Mouse (Mus musculus) regulatory T cell (primary cell): ENCODE measurements at regions not wholly inside any gene's neighbourhood (a gene's known extent, or its start where the extent isn't known, plus 50 kb on each side); places are given as distances from the start of the nearest gene placed in this dataset.

Experiments used
- in situ Hi-C: fragments of 300-600 bp; cut with MboI, MseI; formaldehyde crosslinking; loops from one replicate; pipeline ENCODE4 v1.15.1; 2025; ENCODE audit warnings: high pct_unique_total_duplicates

DNA sequence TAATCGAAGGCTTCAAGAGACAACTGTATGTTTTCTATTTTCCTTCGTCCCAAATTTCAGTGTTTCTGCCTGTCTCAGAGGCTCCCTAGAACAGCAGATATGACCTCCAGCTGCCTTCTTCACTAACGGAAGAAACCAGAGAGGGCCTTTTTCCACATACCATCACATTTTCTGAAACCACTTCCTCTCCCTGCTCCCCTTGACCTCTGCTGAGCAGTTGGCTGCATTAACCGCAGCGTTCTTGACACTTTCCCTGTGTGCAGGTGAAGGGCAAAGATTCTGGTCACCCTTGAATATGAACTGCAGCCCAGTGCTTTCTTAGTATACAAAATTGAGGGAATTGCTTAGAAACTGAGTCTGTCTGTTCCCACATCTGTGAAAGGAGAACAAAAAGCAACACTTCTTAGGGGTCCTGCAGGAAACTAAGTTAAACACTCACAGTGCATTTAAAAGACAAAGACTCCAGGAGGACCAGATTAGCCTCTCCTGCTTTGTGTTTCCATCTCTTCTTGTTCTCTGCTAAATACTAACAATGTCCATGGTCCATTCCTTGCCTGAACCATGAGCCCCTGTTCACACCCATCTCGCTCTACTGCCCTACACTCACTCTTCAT, 98.4 kb downstream of the Akap11 start:
- in situ Hi-C loops = loop anchor here (5.0 kb wide), 1 partner anchor 126 kb away; no protein-coding TSS in a partner anchor

DNA sequence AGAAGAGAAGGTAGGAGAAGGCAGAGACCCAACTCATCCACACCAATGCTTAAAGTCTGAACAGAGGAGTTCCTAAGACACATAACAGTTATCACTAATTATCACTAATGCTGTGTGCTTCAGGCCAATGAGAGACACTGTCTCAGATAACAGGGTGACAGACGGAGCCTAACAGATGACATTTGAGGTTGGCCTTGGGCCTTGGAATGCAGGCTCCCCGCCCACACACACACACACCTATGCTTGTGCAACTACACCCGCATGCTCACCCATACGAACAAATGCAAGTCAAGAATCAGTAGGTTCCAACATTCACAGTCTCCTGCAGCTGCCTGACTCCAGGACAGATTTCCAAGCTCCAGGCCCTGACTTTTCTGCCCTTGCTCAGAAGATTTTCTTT, 100.0 kb downstream of the Akap11 start:
- in situ Hi-C loops = loop anchor here (5.0 kb wide), 1 partner anchor 124 kb away; no protein-coding TSS in a partner anchor

DNA sequence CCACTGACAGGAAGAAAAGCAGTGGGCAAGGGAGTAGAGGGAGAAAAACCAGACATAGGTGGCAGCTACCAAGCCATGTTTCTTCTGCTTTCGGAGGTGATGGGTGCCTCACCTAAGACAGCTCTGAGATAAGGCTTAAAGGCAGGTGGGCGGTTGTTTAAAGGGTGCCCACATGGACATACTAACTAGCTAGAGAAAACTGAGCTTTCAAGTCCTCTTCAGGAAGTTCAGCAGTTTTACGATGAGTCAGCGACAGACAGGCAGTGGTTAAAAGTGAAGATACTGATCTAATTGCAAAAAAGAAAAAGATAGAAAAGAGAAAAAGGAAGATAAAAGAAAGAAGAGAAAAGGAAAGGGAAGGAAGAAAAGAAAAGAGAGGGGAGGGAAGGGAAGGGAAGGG, 100.6 kb downstream of the Akap11 start:
- in situ Hi-C loops = loop anchor here (5.0 kb wide), 1 partner anchor 124 kb away; no protein-coding TSS in a partner anchor

DNA sequence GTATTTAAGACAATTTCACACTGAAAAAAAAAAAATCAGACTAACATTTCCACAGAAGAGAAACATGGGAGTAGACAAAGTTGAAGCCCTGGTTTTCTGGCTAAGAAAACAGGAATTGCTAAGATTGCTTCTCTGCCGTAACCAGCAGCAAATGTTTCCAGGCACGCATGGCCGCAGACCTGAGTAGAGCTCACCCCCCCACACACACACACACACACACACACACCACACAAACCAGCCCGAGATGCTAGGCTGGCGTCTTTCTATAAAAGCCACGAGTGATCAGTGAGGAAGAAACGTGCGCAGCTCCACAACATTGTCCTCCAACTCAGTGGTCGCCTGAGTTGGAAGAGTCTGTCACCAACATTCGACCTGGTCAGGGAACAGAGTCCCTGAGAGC, 101.0 kb downstream of the Akap11 start:
- in situ Hi-C loops = loop anchor here (5.0 kb wide), 1 partner anchor 123 kb away; no protein-coding TSS in a partner anchor

DNA sequence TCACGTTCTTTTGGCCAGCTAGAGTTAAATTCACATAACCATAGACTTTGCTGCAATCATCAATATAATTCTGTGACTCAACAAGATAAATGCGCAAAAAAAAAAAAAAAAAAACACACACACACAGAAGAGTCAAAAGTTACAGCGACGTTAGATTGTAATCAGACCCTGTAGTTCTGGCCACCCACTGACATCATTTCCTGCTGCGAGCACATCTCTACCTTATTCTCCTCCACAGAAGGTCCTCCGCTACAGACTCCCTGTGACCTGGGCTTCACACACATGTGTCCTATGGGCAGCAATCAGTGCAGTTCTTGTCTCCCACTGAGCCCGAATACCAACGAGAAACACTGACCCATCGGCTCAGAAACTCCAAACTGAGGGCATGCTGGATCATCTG, 101.9 kb downstream of the Akap11 start:
- in situ Hi-C loops = loop anchor here (5.0 kb wide), 1 partner anchor 122 kb away; no protein-coding TSS in a partner anchor

DNA sequence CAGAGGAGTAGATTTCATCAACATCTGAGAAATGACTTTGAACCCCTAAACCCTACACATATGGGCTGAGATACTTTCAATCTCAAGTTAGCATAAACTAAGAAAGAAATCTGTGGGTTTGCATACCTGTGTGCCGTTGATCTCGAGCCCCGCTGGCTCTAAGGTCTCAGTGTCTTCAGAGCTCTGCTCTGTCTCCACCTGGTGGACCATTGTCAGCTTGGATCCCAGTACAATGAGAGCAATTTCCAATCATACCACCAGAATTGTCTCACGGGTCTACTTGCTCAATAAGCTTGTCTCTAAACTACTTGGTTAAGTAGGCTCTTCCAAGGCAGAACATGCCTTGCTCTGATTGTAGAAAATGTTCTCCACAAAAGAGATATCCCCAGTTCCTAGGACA, 102.5 kb downstream of the Akap11 start:
- in situ Hi-C loops = no loop called here

DNA sequence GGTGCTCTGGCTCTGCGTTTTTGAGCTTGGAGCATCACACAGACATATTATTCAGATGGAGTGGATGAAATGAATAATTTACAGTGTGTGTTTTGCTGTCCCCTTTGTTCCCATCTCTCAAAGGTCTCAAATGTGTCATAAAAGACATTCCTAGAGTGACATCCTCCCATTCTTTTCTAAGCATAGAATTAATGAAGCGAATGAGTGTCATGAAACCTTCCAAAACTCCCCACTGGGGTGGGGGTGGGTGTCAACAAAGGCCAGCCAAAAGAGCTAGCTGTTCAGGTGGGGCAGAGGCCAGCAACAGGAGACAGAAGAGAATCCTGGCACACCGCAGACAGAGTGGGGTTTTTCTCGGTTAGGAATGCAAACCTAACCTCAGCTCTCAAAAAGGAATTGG, 104.1 kb downstream of the Akap11 start:
- in situ Hi-C loops = no loop called here

DNA sequence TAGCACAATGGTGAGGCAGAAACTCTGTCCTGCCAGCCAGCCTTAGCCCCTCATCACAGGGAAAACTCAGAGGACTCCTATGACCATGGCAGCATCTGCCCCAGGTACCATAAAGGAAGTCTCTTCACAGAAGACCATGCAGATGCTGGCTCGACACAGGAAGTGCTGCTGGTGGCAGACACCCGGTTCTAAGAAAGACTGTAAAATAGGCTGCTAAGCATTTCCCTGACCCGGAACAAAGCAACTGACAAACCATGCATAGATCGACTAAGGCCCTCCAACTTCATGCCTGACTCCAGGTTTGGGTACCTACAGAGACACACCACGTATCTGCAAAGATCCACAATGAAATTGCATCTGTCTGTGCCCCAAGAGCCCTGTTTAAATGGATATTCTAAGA, 104.7 kb downstream of the Akap11 start:
- in situ Hi-C loops = no loop called here

DNA sequence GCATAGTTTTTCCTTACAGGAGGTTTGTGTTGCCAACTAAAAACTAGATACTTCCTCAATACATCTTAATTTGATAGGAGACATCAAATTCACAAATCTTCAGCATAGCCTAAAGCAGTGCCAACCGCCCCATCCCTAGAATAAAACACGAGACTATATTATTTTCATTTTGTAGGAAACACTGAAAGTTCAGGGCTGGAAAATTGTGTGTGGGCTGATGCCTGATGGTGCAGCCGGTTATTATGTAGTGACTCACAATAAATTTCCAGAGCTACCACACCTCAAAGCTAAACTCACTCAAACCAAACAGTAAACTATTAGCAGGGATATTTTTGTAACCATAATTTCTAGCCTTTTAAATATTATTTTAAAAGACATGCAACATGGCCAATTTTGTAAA, 105.2 kb downstream of the Akap11 start:
- in situ Hi-C loops = no loop called here

DNA sequence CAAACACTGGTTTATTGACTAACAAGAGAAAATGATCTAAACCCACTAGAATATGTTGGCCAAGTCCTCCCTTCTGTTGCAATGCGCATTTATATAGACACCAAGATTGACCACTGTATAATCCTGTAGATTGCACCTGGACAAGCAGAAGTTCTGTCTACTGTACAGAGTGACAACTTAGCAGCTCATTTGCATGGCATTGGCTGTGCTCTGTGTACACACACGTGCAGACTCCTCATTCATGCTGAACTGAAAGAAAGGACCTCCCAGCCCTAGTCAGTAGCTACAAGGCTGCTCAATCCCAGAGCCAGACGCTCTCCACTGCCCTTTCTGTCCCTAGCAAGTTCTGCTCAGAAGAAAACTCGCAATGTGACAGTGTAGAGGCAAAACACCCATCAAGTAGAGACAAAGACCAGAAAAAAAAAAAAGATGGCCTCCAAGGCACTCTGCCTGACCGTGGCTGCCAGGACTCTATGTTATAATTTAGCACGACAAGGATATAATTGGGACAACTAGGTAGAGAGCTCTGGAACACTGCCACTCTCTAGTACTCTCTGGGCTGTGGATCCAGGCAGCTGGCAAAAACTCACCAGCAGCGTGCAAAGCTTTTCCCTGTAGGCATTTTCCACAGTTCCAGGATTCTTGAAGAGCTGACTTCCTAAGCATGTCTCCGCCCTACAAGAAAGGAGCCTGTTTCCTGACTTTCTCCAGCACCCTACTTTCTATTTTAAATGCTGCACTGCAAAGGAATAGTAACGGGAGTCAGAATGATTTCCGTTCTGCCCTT, 108.2 kb downstream of the Akap11 start:
- in situ Hi-C loops = no loop called here

DNA sequence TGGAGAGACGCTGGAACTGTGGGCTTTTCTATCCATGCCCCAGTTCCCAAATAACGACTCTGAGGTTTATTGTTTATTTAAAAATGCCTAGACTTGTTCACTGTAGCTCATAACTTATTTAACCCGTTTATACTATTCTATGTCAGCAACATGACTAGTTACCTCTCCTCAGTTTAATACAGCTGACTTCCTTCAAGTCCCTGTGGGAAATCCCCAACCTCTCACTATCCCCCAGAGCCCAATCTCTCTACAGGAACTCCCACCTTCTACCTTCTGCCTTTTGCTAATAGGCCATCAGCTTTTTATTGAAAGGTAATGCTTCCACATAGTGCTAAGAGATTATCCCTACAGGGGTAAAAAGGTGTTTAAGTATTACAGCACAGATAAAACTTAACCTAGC, 109.5 kb downstream of the Akap11 start:
- in situ Hi-C loops = no loop called here

DNA sequence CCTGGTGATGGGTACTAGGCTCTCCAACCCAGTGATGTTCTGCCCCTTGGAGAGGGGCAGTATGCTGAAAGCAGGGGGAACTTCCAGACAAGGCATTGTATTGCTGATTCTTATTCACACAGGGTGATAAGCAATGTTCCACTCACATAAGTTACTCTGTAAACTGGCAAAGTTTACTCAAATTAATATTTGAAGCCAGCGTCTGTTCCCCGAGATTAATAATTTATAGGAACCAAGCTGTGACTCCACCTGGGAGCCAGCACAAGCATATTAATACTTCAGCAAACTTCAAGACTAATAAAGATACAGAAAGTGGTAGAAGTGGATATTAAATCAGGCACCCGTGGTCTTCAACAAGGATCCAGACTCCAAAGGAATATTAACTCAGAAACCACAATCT, 114.0 kb downstream of the Akap11 start:
- in situ Hi-C loops = no loop called here

DNA sequence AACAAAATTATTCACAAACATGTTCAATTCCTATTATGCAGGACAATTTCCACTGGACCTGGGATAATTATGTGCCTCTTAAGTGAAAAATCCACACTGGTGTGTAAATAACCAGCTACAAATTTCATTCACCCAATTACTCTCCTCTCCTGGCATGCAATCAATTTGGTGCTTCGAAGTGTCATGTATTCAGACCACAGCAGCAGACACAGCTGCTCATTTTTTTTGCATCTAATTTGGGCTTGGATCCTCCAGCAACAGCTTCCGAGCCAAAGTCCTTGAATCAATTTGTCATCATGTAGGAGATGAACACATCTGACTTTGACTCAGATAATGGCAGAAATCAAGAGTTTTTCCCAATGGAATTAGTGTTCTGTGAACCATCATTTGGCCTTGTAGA, 113.1 kb upstream of the Tnfsf11 start:
- in situ Hi-C loops = no loop called here

DNA sequence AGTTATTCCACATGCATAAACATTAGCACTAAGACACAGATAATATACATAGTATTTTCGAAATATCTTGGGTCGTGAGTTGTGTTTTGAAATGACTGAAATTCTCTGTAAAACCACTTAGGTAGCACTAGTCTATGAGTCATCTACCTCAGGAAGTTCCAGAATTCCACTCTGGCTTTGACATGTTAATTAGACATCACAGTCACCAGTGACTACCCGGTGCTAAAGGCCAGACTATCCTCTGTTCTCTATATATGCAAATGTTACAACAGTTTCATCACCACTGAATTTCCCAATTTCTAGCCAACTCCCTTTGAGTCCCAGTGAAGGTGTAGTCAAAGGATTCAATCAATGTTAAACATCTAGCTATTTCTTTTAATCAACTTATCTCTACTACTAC, 112.3 kb upstream of the Tnfsf11 start:
- in situ Hi-C loops = no loop called here

DNA sequence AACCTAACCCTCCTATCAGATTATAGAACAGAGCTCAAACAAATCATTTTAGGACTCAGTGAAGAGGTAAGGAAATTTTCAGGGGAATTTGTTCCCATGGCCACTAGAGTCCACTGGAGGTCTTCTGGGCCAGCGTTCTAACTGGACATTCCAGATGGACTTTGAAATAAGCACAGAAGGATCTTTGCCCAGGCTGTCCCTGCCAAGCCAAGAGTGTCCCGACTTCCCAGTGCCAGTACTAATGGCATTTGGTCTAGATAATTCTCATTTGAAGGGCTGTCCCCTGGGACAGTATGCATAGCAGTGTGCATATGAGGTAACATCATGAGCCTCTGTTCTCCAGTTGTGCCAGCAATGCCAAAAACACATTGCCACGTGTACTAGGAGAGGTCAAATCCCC, 97.7 kb upstream of the Tnfsf11 start:
- in situ Hi-C loops = no loop called here

DNA sequence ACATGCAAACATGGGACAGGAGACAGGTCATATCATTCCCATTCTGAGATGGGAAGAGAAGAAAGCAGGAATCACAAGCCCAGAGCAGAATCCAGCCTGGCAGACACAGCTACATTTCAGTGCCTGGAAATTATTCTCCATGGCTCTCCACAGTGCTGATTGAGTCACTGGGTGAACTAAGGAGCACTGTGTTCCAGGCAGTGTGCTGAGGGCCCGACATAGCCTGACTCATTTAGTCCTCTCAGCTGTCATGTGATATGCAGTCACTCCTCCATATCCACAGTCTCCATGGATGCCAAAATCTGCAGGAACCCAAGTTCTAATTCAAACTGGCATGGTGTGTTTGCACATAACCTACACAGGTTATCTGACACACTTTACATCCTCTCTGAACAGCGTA, 90.1 kb upstream of the Tnfsf11 start:
- in situ Hi-C loops = loop anchor here (5.0 kb wide), 1 partner anchor 64 kb away; no protein-coding TSS in a partner anchor

DNA sequence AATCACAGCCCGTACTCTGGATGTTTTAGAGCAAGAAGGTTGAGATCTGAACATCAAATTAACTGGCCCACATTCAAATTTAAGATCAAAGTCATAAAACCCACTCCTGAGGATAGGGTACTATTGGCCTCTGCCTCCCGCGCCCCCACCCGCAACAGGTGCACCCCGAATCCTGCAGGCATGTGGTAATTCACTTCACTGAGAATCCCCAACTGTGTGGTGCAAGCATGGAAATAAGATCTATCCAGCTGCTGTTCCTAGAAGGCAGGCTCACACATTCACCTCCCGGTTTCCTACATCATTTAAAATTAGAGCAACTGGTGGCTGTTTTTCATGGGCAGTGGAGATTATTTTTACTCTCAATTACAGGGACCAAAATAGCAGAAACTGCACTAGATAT, 87.8 kb upstream of the Tnfsf11 start:
- in situ Hi-C loops = loop anchor here (5.0 kb wide), 1 partner anchor 67 kb away; no protein-coding TSS in a partner anchor

DNA sequence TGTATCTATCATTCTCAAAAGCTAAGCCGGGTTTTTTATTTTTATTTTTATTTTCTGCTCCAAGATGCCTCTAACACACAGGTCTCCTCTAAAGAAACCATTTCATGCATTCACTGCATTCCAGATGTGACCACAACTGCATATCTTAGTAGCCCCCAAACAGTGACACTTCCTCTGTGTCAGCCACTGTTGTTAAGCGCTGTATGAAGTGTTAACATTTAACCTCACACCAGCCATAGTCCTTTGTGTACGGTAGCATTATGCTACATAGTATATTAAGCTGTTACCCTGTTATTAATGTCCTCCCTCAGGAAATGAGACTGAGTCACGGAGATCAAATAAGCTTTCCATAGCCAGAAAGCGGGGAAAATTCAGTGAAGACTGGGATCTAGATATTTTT, 79.2 kb upstream of the Tnfsf11 start:
- in situ Hi-C loops = no loop called here

DNA sequence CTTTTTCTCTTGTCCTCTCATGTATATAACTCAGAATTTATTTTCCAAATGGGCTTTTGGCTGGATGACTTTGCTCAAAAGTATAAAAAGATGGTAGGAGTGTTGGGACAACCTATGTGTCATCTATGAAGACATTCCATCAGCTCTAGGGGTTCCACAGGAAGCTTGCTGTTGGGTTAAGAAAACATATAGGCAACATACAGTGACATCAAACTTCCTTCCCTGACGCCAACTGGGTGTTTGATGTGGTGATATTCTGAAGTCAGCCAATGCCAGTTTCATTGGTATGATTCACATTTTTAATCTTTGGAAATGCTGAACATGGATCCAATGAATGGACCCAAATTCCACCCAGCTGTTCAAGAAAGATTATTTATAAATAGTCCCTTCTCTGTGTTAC, 76.5 kb upstream of the Tnfsf11 start:
- in situ Hi-C loops = no loop called here

DNA sequence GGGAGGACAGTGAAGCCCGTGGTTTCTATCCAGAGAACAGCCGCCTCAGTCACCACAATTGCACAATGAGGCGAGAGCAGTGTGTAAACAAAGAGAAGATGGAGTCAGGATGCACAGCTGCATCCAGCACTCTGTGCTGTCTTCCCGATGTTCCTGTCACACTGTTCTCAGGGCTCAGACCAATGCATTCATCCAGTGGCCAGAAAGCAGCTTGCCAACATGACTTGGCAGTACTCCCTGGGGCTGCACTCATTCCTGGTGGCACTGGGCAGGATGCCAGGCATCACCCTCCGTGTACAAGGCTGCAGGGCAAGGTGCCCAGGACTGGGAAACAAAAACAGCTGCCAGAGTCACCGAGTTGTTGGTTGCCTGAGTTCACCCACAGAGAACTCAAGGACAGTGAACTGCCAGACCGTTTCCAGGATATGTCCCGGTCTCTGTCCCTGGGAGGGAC, 75.4 kb upstream of the Tnfsf11 start:
- in situ Hi-C loops = no loop called here

DNA sequence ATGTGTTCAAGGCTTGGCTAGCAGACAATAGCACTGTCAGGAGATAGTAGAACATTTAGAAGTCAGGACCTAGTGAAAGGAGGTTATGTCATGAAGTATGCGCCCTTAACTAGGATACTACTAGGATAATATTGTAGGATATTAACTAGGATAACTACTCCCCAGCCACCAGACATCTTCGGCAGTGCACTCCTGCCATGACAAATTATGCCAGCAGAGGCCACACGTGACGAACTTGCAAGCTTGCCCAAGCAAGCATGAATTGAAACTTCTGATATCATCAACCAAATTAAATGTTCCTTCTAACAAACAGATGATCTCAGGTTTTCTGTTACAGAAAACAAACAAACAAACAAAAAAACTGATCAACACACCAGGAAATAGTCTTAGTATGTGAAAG, 72.2 kb upstream of the Tnfsf11 start:
- in situ Hi-C loops = no loop called here

DNA sequence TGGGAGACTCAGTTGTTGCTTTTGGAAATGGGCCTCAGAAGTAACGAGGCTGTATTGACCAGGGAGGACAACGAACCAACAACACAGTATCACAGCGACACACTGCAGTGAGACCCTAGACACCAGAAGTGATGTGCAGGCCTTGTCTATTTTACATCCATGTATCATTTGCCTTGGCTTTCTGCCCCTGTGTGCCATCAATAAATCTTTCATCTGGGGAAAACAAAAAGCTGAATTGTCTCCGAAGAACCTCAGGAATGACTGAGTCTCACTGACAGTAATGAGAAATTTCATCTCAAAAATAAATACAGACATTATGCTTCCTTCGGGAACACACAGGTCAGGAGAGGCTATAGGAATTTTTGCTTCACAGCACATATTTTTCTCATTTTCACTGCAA, 68.7 kb upstream of the Tnfsf11 start:
- in situ Hi-C loops = no loop called here
